ENCODE assay signal across 17 mouse cellular contexts in genomic region chr11:65667348-65667969, GRCm38 (mm10).
A peak's percentile ranks its signal among the peaks of the same experiment; 100 is the strongest.
DNase-seq lines count a peak whose midpoint lies in the region; ATAC-seq and TF ChIP-seq lines count a peak whose summit lies in the region.
"Had no signal": no experiment of that assay in that cellular context is flagged by ENCODE, and none has a peak within 500 bp of the region (broad histone marks: within the 10 kb centered on the region; RNA-seq: fewer than 3 reads in every experiment).

No protein-coding gene starts in this region.

- H3K36me3 ChIP-seq in heart, embryonic 11.5 days (ENCODE audit: control insufficient read depth, insufficient read depth, low read length): no peaks in the 10 kb centered on the region
- H3K36me3 ChIP-seq: embryonic facial prominence, embryonic 13.5 days; forebrain, embryonic 10.5 days; limb, embryonic 15.5 days; midbrain, embryonic 10.5 days had no signal

- no peak for ATAC-seq in heart, embryonic 11.5 days (replicated peaks; ENCODE audit: insufficient number of reproducible peaks, low FRiP score, low TSS enrichment)

- no peaks in the 10 kb centered on the region for H3K9me3 ChIP-seq in heart, embryonic 11.5 days (replicated peaks; ENCODE audit: control insufficient read depth, low read length)
- H3K9me3 ChIP-seq: embryonic facial prominence, embryonic 13.5 days; forebrain, embryonic 10.5 days; limb, embryonic 15.5 days; midbrain, embryonic 10.5 days had no signal

- H3K9ac ChIP-seq in heart, embryonic 11.5 days (ENCODE audit: low read depth, low read length): no peak overlapping the region
- H3K9ac ChIP-seq: embryonic facial prominence, embryonic 13.5 days; limb, embryonic 15.5 days had no signal

- H3K4me2 ChIP-seq in heart, embryonic 11.5 days: no peak overlapping the region
- H3K4me2 ChIP-seq: embryonic facial prominence, embryonic 13.5 days; limb, embryonic 15.5 days had no signal

- intact Hi-C loops in heart, postnatal 25 days (cut with DNase I): no loop called here

- TF ChIP-seq POLR2A in brain, embryonic 14.5 days (IDR thresholded peaks at IDR 0.05; ENCODE audit: borderline replicate concordance, extremely low read depth, insufficient read depth, insufficient read length, poor library complexity, severe bottlenecking): no peak

- TF ChIP-seq CTCF in brain, embryonic 14.5 days (IDR thresholded peaks at IDR 0.05; ENCODE audit: borderline replicate concordance, extremely low read depth, insufficient read depth, insufficient read length): no peak

- peaks cover 18% of the 10 kb centered on the region; the same call in 1 of the 2 replicates for H3K4me1 ChIP-seq in heart, embryonic 11.5 days (ENCODE audit: control insufficient read depth, insufficient read depth, low read length)
- H3K4me1 ChIP-seq: forebrain, embryonic 10.5 days; midbrain, embryonic 10.5 days had no signal

- WGBS in heart, embryonic 11.5 days (ENCODE audit: insufficient replicate concordance): 39% methylated on average over 6 of the region's 6 CpGs

- peak overlapping the region; percentile 50; the same call in 1 of the 2 replicates for H3K27ac ChIP-seq in heart, embryonic 11.5 days (ENCODE audit: low read depth, low read length)
- H3K27ac ChIP-seq: embryonic facial prominence, embryonic 13.5 days; forebrain, embryonic 10.5 days; limb, embryonic 15.5 days; midbrain, embryonic 10.5 days had no signal

- DNase-seq in heart, adult 11 months: peak; percentile 90
- no peak for DNase-seq in heart, postnatal 25 days (ENCODE audit: low spot score)
- DNase-seq in brain, embryonic 14.5 days (ENCODE audit: low read depth): peak; percentile 12
- DNase-seq in heart, postnatal 4 days: peak; percentile 55
- DNase-seq in kidney, adult 8-10 months: no peak
- DNase-seq in neural tube, embryonic 10.5 days (ENCODE audit: extremely low spot score, low spot score): no peak
- DNase-seq in kidney, postnatal 4 days: no peak
- DNase-seq: adrenal gland, postnatal 10 days; cerebellum, adult 2 months; gastrocnemius, postnatal 14 days; kidney, adult 2 months; kidney, postnatal 25 days had no signal

- H3K27me3 ChIP-seq in heart, embryonic 11.5 days (ENCODE audit: control insufficient read depth, insufficient read depth, low read length): no peaks in the 10 kb centered on the region
- H3K27me3 ChIP-seq: embryonic facial prominence, embryonic 13.5 days; limb, embryonic 15.5 days had no signal

- no peak overlapping the region for H3K4me3 ChIP-seq in heart, embryonic 11.5 days (ENCODE audit: low read depth, low read length)
- H3K4me3 ChIP-seq: embryonic facial prominence, embryonic 13.5 days; forebrain, embryonic 10.5 days; limb, embryonic 15.5 days; midbrain, embryonic 10.5 days had no signal

Comparison
In these comparisons a context has a peak if more than half of its experiments do, and no peak if none do; other contexts are left out.
1. DNase-seq: peak in heart, adult 11 months (single experiment), brain, embryonic 14.5 days (single experiment) and heart, postnatal 4 days (single experiment); none in heart, postnatal 25 days (single experiment), kidney, adult 8-10 months (0 of 2), neural tube, embryonic 10.5 days (single experiment) and kidney, postnatal 4 days (0 of 2).